In genomic region chr15:64512615-64513014, GRCm38 (mm10) we compare ENCODE assay signal across 27 mouse cellular contexts.
"Had no signal": no experiment of that assay in that cellular context is flagged by ENCODE, and none has a peak within 500 bp of the region (broad histone marks: within the 10 kb centered on the region; RNA-seq: fewer than 3 reads in every experiment).

No protein-coding gene starts in this region.

- H3K9me3 ChIP-seq: embryonic facial prominence, embryonic 10.5 days; embryonic facial prominence, embryonic 12.5 days; embryonic facial prominence, embryonic 13.5 days; embryonic facial prominence, embryonic 15.5 days; forebrain, embryonic 10.5 days; forebrain, embryonic 12.5 days; forebrain, embryonic 13.5 days; forebrain, embryonic 15.5 days had no signal

- H3K27me3 ChIP-seq: embryonic facial prominence, embryonic 12.5 days; embryonic facial prominence, embryonic 13.5 days; embryonic facial prominence, embryonic 15.5 days; forebrain, embryonic 12.5 days; forebrain, embryonic 13.5 days; forebrain, embryonic 15.5 days had no signal

- DNase-seq: cerebellum, adult 18-20 months; cerebellum, adult 2 months; cerebellum, adult 8-10 months; cerebellum, adult 9-10 months; cerebellum, adult 9-11 months; cerebellum, postnatal 10 days; cerebellum, postnatal 14 days; cerebellum, postnatal 25 days; cerebellum, postnatal 36 days; forebrain, postnatal 0 days; gastrocnemius, adult 2 months; gastrocnemius, postnatal 10 days; gastrocnemius, postnatal 14 days; gastrocnemius, postnatal 25 days; heart, adult 18-20 months; heart, adult 2 months had no signal

- ATAC-seq: forebrain, embryonic 13.5 days; forebrain, embryonic 14.5 days; forebrain, embryonic 15.5 days; forebrain, embryonic 16.5 days; forebrain, postnatal 0 days had no signal

- H3K9ac ChIP-seq: embryonic facial prominence, embryonic 12.5 days; embryonic facial prominence, embryonic 13.5 days; embryonic facial prominence, embryonic 15.5 days; forebrain, embryonic 12.5 days; forebrain, embryonic 13.5 days; forebrain, embryonic 15.5 days; forebrain, postnatal 0 days had no signal

- H3K4me3 ChIP-seq: embryonic facial prominence, embryonic 10.5 days; embryonic facial prominence, embryonic 12.5 days; embryonic facial prominence, embryonic 13.5 days; embryonic facial prominence, embryonic 15.5 days; erythroblast, embryonic 14.5 days; forebrain, embryonic 10.5 days; forebrain, embryonic 12.5 days; forebrain, embryonic 13.5 days; forebrain, embryonic 15.5 days; gastrocnemius, adult 2 months; heart, adult 2 months had no signal

- H3K4me1 ChIP-seq: forebrain, embryonic 12.5 days; forebrain, embryonic 13.5 days; forebrain, embryonic 15.5 days had no signal

- H3K27ac ChIP-seq: embryonic facial prominence, embryonic 10.5 days; embryonic facial prominence, embryonic 12.5 days; embryonic facial prominence, embryonic 13.5 days; embryonic facial prominence, embryonic 15.5 days; forebrain, embryonic 10.5 days; forebrain, embryonic 12.5 days; forebrain, embryonic 13.5 days; forebrain, embryonic 15.5 days; gastrocnemius, adult 2 months; heart, adult 2 months had no signal

- H3K36me3 ChIP-seq: embryonic facial prominence, embryonic 10.5 days; embryonic facial prominence, embryonic 12.5 days; embryonic facial prominence, embryonic 13.5 days; embryonic facial prominence, embryonic 15.5 days; forebrain, embryonic 10.5 days; forebrain, embryonic 12.5 days; forebrain, embryonic 15.5 days had no signal

- H3K4me2 ChIP-seq: embryonic facial prominence, embryonic 12.5 days; embryonic facial prominence, embryonic 13.5 days; embryonic facial prominence, embryonic 15.5 days; forebrain, embryonic 12.5 days; forebrain, embryonic 13.5 days; forebrain, embryonic 15.5 days had no signal
